ENCODE assay signal across 8 mouse cellular contexts in the genomic region with DNA sequence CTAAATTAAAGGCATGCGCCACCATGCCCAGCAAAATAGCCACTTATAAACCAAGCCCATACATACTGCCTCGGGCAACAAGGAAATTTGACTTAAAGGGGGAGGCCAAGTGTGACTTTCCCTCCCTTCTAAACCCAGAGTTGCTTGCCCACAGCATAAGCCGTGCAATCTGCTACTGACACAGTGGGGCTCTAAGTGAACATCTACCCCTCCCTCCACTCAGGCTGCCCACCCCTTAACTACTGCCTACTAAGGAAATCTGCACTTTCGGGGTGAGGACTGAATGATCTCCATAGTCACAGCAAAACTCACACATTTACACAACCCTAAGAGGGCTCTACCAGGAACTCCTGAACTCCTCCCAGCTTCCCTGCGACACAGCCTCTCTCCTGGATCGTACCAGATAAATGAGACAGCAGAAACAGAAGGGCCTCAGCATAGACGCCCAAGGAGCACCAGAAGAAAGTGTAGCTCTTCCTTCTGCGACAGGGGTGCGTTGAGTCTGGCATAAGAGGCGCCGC. TPM values are rescaled to one million over a fixed set of nuclear protein-coding genes. Genes with fewer than 3 reads are reported as not detected.
DNase-seq lines count a peak whose midpoint lies in the region; ATAC-seq and TF ChIP-seq lines count a peak whose summit lies in the region.

No protein-coding gene starts in this region.

- TF ChIP-seq POLR2A in cortical plate, adult 2 months (IDR thresholded peaks at IDR 0.05; ENCODE audit: extremely low read depth, insufficient read depth, low read length), result no peak

- TF ChIP-seq CTCF in cortical plate, adult 2 months (IDR thresholded peaks at IDR 0.05; ENCODE audit: extremely low read depth, insufficient read depth, low read length), result no peak

- H3K27ac ChIP-seq in kidney, embryonic 14.5 days (ENCODE audit: low read depth, low read length), result no peak overlapping the region
- no peak overlapping the region for H3K27ac ChIP-seq in cortical plate, adult 2 months (ENCODE audit: insufficient read depth, low read length)
- H3K27ac ChIP-seq in intestine, embryonic 15.5 days, result peak overlapping the region; percentile 46; the same call in 1 of the 2 replicates
- no peak overlapping the region for H3K27ac ChIP-seq in midbrain, embryonic 16.5 days (ENCODE audit: low read length)

- peak overlapping the region; percentile 54 for H3K4me2 ChIP-seq in kidney, embryonic 14.5 days (replicated peaks; ENCODE audit: low read depth, low read length)
- H3K4me2 ChIP-seq in intestine, embryonic 15.5 days (replicated peaks), result peak overlapping the region; percentile 68
- H3K4me2 ChIP-seq in midbrain, embryonic 16.5 days (ENCODE audit: low read length), result peak overlapping the region; percentile 54

- DNase-seq in kidney, postnatal 25 days, result no peak
- no peak for DNase-seq in spleen, postnatal 4 days (ENCODE audit: low spot score in 2 of 2)
- DNase-seq in adrenal gland, postnatal 25 days, result no peak
- no peak for DNase-seq in urinary bladder, postnatal 25 days (ENCODE audit: low spot score)

- H3K36me3 ChIP-seq in kidney, embryonic 14.5 days (ENCODE audit: control insufficient read depth, insufficient read depth, low read length), result no peaks in the 10 kb centered on the region; the same call in 1 of the 2 replicates
- no peaks in the 10 kb centered on the region for H3K36me3 ChIP-seq in intestine, embryonic 15.5 days
- no peaks in the 10 kb centered on the region for H3K36me3 ChIP-seq in midbrain, embryonic 16.5 days (ENCODE audit: control insufficient read depth, insufficient read depth, low read length)

- H3K4me1 ChIP-seq in kidney, embryonic 14.5 days (ENCODE audit: control insufficient read depth, insufficient read depth, low read length), result peaks cover 4% of the 10 kb centered on the region; the same call in 1 of the 2 replicates
- H3K4me1 ChIP-seq in cortical plate, adult 2 months (ENCODE audit: control insufficient read depth, insufficient read depth, low read length), result no peaks in the 10 kb centered on the region
- 0 out of 2 replicates have a peak, but pooled peaks cover 2% of the 10 kb centered on the region for H3K4me1 ChIP-seq in intestine, embryonic 15.5 days (replicated peaks)
- peaks cover 7% of the 10 kb centered on the region; the same call in 1 of the 2 replicates for H3K4me1 ChIP-seq in midbrain, embryonic 16.5 days (ENCODE audit: control insufficient read depth, insufficient read depth, low read length)

- 16% methylated on average over 11 of the region's 11 CpGs for WGBS in kidney, embryonic 14.5 days
- WGBS in intestine, embryonic 15.5 days, result 20% methylated on average over 11 of the region's 11 CpGs
- WGBS in midbrain, embryonic 16.5 days, result 17% methylated on average over 11 of the region's 11 CpGs

- no peaks in the 10 kb centered on the region for H3K9me3 ChIP-seq in kidney, embryonic 14.5 days (ENCODE audit: control insufficient read depth, low read length)
- H3K9me3 ChIP-seq in intestine, embryonic 15.5 days, result no peaks in the 10 kb centered on the region
- H3K9me3 ChIP-seq in midbrain, embryonic 16.5 days (replicated peaks; ENCODE audit: control insufficient read depth, low read length, poor library complexity, severe bottlenecking), result no peaks in the 10 kb centered on the region

- peak overlapping the region; percentile 45 for H3K4me3 ChIP-seq in kidney, embryonic 14.5 days (ENCODE audit: low read length)
- peak overlapping the region; percentile 15 for H3K4me3 ChIP-seq in cortical plate, adult 2 months (ENCODE audit: insufficient read depth, low read length)
- H3K4me3 ChIP-seq in intestine, embryonic 15.5 days (replicated peaks), result peak overlapping the region; percentile 43
- H3K4me3 ChIP-seq in midbrain, embryonic 16.5 days (ENCODE audit: low read depth, low read length), result peak overlapping the region; percentile 27

- H3K27me3 ChIP-seq in kidney, embryonic 14.5 days (ENCODE audit: control insufficient read depth, insufficient read depth, low read length), result no peaks in the 10 kb centered on the region
- H3K27me3 ChIP-seq in intestine, embryonic 15.5 days (replicated peaks), result no peaks in the 10 kb centered on the region
- H3K27me3 ChIP-seq in midbrain, embryonic 16.5 days (ENCODE audit: control insufficient read depth, insufficient read depth, low read depth, low read length), result no peaks in the 10 kb centered on the region

- peak overlapping the region; percentile 38; the same call in 1 of the 2 replicates for H3K9ac ChIP-seq in kidney, embryonic 14.5 days (ENCODE audit: low read depth, low read length)
- H3K9ac ChIP-seq in intestine, embryonic 15.5 days, result peak overlapping the region; percentile 38
- no peak overlapping the region for H3K9ac ChIP-seq in midbrain, embryonic 16.5 days (ENCODE audit: low read depth, low read length)

- peak; percentile 89 for ATAC-seq in kidney, embryonic 14.5 days (ENCODE audit: low FRiP score, low TSS enrichment)
- peak; percentile 93 for ATAC-seq in intestine, embryonic 15.5 days
- peak; percentile 64; the same call in 1 of the 2 replicates for ATAC-seq in midbrain, embryonic 16.5 days

RNA-seq across cellular contexts. Expression of gene Cd46, which starts 0.3 kb away (rescaled TPM):
- polyA plus RNA-seq in kidney, embryonic 14.5 days (2014; fragmentation: Nextera tagmentation; extraction: Ambion mirVana), result 0.94 and 1.4 TPM in 2 replicates
- polyA plus RNA-seq in cortical plate, adult 2 months (2012; rRNA removed), result 8.0 and 9.6 TPM in 2 replicates
- 0.96 and 1.0 TPM in 2 replicates for polyA plus RNA-seq in intestine, embryonic 15.5 days (2015; fragmentation: Nextera tagmentation; extraction: Ambion mirVana)
- 1.8 and 2.0 TPM in 2 replicates for polyA plus RNA-seq in midbrain, embryonic 16.5 days (2015; fragmentation: Nextera tagmentation; extraction: Ambion mirVana)
- total RNA-seq in adrenal gland, postnatal 25 days (2021), result 2.0 and 3.2 TPM in 2 replicates

RNA-seq across cellular contexts. Expression of gene Cr1l, which starts 39.6 kb away (rescaled TPM):
- polyA plus RNA-seq in kidney, embryonic 14.5 days (2014; fragmentation: Nextera tagmentation; extraction: Ambion mirVana), result 68.4 and 70.1 TPM in 2 replicates
- polyA plus RNA-seq in cortical plate, adult 2 months (2012; rRNA removed), result 28.9 and 31.4 TPM in 2 replicates
- polyA plus RNA-seq in intestine, embryonic 15.5 days (2015; fragmentation: Nextera tagmentation; extraction: Ambion mirVana), result 74.9 and 77.8 TPM in 2 replicates
- 37.1 and 38.4 TPM in 2 replicates for polyA plus RNA-seq in midbrain, embryonic 16.5 days (2015; fragmentation: Nextera tagmentation; extraction: Ambion mirVana)
- 88.8 and 90.9 TPM in 2 replicates for total RNA-seq in adrenal gland, postnatal 25 days (2021)
